Mouse (Mus musculus) kidney, postnatal 36 days (tissue): ENCODE results near the gene Insl3.
A peak's percentile ranks its signal among the peaks of the same experiment; 100 is the strongest.
"Not testable (repeated sequence)": the region's sequence is repeated elsewhere in the genome, so short reads cannot be mapped to it uniquely, and the experiment has no call there.

Source experiments
- DNase-seq, 2 experiments: peaks; one replicate each; pipeline ENCODE4 v3.0.0; 2021 to 2022; ENCODE audit warnings: mixed read lengths in 2 of 2

Insl3 gene

DNA sequence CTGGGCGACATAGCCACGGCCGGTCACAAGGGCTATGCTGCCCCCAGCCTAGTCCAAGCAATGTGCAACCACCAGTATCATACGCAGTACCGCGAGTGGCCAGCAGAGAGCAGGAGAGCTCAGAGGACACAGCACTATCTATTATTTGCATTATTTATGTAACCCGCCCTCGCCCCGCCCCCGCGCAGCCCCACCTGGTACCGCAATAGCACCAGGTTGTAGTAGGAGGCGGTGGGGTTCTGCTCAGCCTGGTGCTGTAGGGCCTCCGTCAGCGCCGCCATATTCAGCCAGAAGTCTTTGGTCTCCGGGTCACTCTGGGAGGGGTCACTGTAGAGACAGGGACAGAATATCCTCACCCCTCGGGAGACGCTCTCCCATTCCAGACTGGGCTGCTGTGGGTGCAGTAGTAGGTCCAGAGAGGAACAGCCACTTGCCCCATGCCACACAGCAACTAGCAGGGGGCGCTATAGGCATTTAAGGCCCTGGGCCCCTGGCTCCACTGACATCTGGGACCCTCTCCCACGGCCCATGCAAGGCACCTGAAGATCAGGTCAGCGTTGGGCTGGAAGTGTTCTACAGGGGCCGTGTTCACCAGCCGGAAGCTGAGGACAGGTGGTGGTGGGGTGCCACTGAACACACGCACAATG is 20.9 kb downstream of the Insl3 start:
- peak; percentile 81 to 92 for DNase-seq

DNA sequence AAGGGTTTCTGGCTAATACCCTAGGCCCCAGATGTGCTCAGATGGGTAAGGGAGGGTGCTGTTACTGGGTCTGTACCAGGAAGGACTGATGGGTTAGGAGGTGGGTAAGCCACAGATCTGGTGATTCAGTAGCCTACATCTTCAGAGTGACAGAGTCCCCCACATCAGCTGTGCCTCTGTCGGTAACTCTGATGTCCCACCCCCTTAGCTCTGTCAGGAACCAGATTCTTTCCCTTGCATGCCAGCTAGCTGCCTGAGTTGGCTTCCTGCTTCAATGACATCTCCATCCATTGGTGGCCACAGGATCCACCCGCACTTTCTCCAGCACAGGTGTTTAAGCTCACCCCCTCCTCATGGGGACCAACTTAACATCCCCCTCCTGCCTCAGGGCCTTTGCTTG is 22.6 kb downstream of the Insl3 start:
- no peak for DNase-seq

DNA sequence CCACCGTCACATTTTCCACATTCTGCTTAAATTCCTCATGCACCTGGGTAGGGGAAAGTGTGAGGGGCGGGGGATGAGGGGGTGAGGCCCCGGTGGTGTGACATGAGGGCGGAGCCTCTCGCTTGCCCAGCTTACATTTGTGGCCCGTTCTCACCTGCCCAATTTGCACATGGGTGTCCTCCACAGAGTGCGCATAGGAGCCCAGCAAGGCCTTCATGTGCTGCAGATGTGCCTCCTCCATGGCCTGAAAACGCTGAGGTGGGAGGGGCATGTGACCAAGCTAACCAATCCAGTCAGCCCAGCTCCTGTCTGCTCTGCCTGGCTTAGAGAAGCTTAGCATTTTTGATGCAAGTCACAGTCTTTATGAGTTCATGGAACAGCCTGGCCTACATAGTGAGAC is 26.5 kb downstream of the Insl3 start:
- DNase-seq, result no peak

DNA sequence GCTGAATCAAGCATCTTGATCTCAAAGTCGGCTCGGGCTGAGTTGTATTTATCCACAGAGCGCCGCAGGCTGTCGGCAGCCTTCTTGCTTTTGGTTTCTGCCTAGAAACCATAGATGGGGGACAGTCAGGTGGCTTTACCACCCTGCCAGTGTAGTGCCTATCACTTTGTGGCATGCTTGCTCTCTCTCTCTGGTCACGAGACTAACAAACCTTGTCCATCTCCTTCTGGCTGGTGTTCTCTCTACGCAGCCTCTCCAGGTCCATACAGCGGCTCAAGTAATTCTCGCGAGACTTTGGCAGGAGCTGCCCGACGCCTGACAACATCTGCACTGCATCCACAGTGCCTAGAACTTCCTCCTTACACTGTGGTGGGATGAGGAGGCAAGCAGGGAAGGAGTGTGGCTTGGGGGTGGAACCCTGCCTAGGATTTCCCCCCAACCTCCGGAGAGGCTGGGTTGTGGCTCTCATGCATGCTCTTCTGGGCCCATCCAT is 27.6 kb downstream of the Insl3 start:
- no peak for DNase-seq

DNA sequence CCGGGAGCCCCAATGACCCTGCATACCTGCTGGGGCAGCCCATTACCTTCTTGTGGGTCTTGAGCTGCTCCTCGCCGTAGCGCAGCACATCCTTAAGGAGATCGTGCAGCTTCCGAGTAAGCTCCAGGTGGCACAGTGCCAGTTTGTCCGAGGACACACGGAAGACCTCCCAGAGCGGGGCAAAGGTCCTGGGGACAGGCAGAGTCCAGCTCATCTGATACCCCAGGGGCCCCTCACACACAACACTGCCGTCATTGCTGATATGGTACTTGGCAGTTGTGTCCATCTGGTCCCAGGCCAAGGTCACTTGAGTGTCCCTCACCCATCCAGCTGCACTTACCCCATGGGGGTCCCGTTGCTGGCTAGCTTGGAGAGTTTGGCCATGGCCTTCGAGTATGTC is 28.1 kb downstream of the Insl3 start:
- DNase-seq, result peak in 1 of 2 experiments; percentile 40

DNA sequence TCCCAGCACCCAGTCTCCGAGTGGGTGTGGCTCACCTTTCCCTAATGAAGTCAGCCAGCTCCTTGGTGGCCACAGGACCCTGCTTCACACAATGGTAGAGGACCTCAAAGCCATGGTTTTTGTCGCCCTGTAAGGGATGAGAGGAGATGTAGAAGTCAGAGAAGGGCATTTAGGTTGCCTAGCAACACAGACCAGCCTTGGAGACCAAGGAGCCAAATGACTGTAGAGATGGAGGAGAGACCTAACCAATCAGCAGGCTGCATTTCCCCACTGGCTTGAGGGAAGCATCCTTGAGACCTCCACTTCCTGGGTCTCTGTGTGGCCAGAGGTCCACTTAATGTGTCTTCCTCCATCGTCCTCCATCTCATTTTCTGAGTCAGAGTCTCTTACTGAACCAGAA is 29.2 kb downstream of the Insl3 start:
- no peak for DNase-seq

DNA sequence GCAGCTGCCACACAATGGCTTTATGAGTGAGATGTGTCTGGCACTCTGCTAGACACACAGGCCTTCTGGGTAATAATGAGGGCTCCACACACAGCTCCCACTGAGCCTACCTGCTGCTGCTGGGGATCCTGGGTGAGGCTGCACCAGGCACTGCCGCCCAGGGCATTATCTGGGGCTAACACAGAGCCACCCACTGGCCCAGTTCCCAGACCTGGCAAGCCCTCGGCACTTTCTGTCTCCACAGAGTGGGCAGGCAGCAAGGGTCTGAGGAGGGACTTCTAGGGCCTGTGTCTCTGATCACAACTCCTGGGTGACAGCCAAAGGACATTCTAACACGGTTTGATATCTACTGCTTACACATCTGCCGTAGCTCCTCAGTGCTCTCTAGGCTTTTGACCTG is 30.2 kb downstream of the Insl3 start:
- no peak for DNase-seq

DNA sequence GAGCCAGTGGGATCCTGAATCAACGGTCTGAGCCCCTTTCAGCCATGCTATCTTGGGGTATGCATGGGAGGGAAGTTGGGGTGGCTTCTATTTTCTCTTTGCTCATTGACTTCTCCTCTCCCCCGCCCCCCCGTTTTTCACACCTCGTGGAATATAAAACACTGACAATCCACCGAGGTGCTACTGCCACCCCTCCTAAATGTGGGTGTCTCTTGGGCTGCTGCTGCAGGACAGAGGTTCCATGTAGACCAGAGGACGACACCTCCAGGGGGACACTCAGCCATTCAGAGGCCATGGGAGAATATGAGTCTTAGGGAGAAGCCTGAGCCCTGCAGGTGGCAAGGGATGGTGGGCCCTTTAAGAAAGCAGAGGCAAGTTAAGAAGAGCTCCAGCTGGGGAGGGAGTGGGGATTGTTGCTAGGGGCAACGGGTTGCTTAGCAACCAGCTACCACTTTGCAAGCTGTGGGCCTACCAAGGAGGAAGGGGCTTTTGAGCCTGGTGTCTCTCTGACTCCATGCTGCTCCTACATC is 31.0 kb downstream of the Insl3 start:
- DNase-seq, result no peak

DNA sequence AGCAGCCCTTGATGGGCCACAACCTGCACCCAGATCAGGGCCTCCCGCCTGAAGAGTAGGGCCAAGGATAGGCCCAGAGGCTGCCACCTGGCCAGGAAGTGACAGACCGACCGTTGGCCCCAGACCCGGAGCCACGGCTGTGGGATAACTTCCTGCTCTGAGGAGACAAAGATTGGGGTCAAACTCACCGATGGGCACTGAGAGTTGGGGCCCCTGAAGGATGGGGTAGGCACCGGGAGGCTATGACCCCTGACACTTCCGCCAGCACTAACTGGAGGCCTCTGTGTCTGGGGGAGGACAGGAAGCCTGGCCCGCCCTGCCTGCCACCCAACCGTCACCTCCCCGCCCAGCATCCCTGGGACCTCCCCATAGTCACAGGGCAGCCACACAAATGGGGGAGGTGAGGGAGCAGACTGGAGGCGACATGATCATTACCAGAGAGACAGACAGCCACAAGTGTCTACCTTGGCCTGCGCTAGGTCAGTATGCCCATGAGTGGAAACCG is 34.1 kb downstream of the Insl3 start:
- no peak for DNase-seq

DNA sequence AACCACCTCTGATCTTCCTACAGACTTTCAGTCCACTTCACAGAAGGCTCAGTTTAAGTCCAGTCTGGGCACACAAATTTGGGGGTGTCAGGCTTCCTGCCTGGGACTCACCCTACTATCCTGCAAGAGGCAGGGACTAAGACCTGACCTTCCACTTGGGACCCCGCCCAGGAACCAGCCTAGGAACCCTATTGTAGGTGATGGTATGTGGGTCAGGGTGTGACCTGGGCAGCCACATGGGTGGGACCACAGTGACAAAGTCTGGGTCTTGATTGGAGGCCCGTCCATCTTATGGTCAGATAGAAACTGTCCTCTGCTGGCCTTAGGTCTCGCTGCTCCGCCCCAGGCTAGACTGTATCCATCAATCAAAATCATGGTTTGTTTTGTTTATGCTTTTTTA is 35.4 kb downstream of the Insl3 start:
- DNase-seq, result no peak

DNA sequence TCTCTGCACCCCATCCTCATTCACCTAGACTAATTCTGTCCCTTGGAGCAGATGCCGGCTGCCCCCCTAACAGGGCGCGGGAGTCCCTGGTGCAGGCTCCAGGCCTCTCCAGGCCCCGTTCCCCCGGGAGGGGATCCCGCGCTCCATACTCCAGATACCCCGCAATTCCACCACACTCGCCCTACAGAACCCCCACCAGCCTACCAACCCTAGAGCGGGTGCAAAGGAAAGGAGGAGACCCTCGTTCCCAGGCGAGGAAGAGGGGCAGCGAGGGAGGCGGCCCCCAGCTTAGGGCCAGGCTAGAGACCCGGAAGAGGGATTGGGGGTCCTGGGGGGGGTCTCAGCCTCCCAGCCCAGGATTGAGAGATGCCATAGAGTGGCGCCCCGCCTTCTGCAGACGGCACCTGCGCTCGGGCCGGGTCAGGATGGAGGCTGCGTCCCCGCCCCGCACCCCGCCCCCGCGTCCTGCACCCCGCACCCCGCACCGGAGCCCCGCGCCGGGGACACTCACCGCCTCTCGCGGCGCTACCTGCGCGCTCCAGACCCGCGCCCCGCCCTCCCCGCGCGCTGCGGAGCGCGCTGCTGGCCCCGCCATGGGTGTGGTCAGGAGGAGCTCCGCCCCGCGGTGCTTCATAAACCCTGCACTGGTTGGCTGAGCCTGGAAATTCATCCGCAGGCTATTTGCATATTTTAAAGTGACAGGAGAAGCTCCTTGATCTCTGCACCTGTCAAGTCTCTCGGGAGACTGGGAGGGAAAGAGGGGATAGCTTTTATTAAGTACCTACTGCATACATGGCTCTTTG is 36.3 kb downstream of the Insl3 start, which contains the start of gene Fcho1:
Fcho1 (minus strand) TSS at position 595 of the 803 bp plus-strand sequence.
- peak; percentile 71 to 83 for DNase-seq

DNA sequence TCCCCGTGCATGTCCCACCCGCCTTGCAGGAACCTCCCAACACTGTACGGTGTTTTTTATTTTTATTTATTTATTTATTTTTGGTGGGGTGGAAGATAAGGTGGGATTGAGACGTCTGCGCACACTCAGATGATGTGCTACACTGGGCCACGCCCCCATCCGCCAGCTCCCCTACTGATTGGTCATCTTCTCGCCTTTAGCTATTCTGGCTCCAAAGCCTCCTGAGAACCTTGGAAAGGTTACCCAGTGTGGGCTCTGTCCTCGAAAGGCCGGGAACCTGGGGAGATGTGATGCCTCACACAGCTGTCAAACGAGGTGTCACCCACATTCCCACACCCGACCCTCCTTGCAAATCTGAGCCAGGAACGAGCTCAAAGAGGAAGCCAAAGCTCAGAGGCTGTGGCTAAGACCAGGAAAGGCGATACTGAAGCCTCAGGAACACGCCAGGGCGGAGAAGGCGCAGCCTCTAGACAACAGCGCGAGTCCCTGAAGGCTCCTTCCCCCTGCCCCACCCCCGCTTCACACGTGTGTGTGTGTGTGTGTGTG is 39.3 kb downstream of the Insl3 start:
- DNase-seq, result peak in 1 of 2 experiments; percentile 37

DNA sequence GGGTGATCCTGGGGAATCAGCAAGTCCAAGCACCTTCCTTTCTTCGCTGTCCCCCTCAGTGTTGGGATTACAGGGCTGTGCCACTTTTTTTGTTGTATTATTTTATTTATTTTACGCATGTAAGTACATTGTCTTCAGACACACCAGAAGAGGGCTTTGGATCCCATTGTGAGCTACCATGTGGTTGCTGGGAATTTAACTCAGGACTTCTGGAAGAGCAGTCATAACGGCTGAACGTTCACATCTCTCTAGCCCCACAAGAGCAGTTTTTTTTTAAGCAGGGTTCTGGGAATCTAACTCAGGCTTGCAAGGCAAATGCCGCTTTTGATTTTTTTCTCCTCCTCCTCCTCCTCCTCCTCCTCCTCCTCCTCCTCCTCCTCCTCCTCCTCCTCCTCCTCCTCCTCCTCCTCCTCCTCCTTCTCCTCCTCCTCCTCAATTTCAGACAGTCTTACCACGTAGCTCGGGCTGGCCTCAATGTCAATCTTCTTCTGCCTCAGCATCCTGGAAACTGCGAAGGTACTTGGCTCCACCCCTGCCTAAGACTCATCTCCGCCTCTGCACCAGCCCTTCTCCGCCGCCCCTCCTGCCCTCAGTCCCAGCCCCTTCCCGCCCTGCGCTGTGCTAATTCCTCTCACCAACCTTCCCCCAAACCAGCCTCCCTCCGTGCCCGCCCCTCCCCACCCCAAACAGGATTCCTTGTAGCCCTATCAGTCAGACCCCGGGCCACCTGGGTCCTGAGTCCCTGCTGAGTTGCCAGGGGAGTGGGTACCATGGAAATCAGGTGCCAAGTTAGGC is 40.0 kb downstream of the Insl3 start:
- no peak for DNase-seq

DNA sequence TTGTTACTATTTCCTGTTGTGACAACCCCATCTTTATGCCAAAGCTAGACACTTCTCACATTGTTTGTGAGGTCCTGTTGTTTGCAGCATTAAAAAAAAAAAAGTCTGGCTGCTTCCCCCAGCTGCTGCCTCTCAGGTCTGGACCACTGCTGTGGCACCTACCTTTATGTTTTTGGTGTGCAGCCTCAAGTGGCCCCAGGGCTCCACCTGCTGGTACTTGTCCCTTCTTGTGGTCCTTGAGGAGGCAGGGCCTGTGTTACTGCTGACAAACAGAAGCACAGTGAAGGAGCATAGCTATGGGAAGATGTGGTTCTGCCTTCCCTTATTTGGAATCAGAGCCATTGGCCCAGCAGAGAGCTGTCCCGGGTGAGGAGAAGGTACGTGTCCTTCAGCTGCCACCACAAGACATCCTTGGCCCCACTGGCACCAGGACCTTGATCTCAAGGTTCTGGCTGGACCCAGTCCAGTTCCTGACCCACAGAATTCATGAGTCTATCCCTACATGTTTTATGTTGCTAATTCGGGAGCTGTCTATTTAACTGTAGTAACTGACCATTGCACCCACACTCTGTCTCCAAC is 42.7 kb downstream of the Insl3 start:
- DNase-seq, result peak; percentile 63 to 86

DNA sequence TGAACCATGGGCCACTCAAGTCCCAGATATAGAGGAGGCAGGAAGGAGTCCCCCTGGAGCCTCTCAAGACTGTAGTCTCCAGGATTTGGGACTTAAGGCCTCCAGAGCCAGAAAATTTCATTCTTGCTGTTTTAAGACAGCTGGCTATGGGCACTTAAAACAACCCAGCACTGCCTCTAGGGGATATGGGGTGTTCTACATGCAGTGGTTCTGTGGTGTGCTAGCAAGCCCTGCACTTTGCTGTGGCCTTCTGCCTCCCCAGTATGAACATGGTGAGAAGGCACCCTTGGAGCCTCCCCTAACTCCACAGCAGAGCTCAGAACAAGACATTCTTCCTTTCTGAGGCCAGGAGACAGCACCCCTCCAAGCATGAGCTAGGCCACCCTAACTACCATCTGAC is 49.3 kb downstream of the Insl3 start:
- DNase-seq, result not testable (repeated sequence)
